Mouse (Mus musculus) erythroblast, adult 5-6 weeks (primary cell): ENCODE results near the gene Mprip. TPM values are rescaled to one million over a fixed set of nuclear protein-coding genes. Genes with fewer than 3 reads are reported as not detected.

Source experiments
- ATAC-seq: replicated peaks from 2 replicates; pipeline ENCODE4 v1.8.0; 2016; ENCODE audit warnings: moderate number of reproducible peaks, mild to moderate bottlenecking, moderate TSS enrichment, inconsistent platforms; ENCODE audit not compliant: poor library complexity, low FRiP score, severe bottlenecking
- total RNA-seq, 2 experiments: library from RNA; stranded (forward) in 1 of 2; stranded (reverse) in 1 of 2; fragments of 150-400 nt in 1 of 2; fragments of 200-764, 138-1000 nt in 1 of 2; gene quantifications; 2 replicates each; pipeline versions ENCODE4 v1.2.3 to v1.2.4; 2015 to 2017; ENCODE audit warnings: low replicate concordance in 2 of 2

The Mprip gene
- total RNA-seq, 2 experiments from 2014 or later, result 10.6 to 20.9 TPM

DNA sequence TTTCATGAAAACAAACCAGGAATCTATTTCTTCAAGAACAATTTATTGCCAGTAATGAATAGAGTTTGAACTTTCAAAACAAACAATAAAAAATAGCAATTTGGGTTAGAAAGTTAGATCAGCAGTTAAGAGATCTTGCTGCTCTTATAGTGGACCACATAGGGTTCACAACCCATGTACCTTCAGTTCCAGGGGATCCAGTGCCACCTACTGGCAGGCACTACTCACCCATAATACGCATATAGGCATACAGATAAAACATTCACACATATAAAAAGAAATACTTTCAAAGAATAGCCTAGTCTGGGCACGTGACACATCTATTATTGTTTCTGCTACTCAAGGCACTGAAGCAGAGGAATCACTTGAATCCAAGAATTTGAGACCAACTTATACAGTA, 85.5 kb downstream of the Mprip start:
- ATAC-seq, result no peak

DNA sequence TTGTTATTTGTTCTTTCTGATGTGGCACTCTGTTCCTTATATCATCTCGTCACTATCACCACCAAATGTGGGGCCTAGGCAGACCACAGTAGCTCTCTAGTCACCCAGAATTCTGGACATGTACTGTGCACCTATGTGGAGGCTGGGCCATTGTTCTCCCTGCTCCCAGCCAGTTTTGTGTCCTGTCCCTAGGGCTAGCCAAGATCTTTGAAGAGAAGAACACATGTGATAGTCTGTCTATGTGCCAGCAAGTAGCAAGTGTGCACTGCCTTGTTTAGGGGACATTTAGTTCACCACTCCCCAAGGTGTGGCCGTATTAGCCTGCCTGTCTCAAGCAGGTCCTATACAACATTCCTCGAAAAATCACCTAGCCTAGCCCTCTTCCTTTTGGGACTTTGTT, 87.9 kb downstream of the Mprip start:
- no peak for ATAC-seq

DNA sequence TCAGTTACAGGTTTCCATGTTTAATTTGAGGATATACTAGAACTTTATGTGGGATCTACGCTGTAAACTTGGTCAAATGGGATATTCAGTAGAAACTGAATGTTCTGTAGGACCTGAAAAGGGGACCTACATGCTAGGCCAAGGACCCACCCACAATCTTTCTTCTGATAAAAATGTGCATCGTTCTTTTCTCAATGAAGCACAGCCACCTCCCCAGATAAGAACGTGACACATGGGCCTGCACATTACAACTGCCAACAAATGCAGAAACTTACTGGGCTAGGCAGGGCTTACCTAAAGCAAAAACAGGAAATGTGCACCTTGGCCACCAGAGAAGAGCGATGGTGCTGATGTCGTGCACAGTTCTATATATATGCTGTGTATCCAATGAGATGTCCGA, 93.4 kb downstream of the Mprip start:
- ATAC-seq, result no peak

DNA sequence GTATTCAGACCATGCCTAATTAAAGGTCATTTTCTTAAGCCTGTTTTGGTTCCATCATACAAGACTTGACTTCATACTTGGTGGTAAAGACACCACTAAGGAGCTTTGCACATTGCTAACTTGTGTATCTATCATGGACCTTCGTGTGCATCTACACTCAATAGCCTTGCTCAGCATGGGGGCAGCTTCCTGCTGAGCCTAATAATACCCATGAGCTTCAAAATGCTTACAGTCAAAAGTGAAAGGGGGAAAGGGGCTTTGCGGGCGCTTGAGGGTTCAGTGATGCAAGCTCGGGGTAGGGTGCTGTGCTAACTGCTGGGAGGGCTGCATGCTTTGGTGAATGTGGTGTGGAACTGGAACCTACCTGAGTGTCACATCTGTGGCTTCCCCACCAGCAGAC, 95.2 kb downstream of the Mprip start:
- ATAC-seq, result no peak

DNA sequence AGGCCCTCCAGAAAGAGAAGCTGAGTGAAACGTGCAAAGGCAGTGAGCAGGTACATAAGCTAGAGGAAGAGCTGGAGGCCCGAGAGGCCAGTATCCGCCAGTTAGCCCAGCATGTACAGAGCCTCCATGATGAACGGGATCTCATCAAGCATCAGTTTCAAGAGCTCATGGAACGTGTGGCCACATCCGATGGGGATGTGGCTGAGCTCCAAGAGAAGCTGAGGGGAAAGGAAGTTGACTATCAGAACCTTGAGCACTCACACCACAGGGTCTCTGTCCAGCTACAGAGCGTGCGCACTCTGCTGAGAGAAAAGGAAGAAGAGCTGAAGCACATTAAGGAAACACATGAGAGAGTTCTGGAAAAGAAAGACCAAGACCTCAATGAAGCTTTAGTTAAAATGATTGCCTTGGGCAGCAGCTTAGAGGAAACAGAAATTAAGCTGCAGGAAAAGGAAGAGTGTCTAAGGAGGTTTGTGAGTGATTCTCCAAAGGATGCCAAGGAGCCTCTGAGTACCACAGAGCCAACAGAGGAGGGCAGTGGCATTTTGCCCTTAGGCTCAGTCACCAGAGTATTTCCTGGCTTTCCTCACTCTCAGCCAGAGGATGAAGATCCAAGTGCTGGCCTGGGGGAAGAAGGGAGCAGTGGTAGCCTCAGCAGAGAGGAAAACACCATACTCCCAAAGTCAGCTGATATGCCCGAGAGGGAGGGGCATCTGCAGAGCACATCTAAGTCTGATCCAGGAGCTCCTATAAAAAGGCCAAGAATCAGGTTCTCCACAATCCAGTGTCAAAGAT, 97.3 kb downstream of the Mprip start:
- ATAC-seq, result no peak

DNA sequence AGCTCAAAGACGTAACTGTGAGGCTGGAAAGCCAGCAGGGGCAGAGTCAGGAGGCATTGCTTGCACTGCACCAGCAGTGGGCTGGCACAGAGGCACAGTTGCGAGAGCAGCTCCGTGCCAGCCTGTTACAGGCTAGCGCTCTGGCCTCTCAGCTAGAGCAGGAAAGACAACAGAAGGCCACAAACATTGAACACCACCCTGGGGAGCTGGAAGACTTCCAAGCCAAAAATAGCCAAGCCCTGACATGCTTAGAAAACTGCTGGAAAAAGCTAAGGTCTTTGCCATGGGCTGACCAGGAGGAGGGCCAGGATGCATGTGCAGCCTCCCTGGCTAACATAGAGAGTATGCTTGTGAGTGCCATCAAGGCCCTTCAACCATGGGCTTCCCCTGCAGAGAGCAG, 98.1 kb downstream of the Mprip start:
- no peak for ATAC-seq

DNA sequence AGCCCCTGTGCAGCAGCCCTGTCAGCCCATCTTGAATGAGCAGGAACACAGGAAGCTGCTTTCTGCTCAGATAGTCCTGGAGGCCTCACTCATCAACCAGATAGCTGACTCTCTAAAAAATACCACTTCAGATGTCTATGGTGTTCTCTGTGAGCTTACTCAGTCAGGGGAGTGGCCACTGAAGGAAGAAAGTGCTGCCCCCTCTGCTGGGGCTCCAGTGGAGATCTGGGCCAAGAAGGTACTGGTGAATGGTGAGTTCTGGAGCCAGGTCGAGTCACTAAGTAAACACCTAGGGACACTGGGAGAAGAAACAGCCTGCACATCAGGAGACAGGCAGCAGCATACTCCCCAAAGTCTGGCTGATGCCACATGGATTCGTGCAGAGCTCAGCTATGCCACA, 98.5 kb downstream of the Mprip start:
- ATAC-seq, result no peak

DNA sequence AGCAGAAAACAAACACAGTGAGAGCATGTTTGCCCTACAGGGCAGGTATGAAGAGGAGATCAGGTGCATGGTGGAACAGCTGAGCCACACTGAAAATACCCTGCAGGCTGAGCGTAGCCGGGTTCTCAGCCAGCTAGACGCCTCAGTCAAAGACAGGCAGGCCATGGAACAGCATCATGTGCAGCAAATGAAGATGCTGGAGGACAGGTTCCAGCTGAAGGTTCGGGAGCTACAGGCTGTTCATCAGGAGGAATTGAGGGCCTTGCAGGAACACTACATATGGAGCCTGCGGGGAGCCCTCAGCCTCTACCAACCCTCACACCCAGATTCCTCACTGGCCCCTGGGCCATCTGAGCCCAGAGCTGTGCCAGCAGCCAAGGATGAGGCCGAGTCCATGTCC, 99.7 kb downstream of the Mprip start:
- ATAC-seq, result no peak

DNA sequence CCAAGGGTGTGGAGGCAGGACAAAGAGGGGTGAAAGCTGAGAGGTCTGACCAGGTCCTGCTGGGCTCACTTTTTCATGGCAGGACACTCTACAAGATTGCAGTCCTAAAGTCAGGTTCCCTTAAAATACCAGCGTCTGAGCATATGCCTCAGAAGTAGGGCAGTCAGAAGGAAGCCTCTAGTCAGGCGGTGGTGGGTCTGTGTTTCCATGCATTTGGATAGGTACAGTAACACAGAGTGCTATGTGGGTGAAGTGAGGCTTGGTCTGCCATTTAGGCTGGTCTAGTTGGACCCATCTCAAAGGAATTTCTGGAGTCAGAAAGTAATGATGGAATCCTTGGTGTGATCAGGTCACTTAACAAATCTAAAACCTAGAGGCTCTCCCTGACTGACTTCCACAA, 108.2 kb downstream of the Mprip start:
- no peak for ATAC-seq

DNA sequence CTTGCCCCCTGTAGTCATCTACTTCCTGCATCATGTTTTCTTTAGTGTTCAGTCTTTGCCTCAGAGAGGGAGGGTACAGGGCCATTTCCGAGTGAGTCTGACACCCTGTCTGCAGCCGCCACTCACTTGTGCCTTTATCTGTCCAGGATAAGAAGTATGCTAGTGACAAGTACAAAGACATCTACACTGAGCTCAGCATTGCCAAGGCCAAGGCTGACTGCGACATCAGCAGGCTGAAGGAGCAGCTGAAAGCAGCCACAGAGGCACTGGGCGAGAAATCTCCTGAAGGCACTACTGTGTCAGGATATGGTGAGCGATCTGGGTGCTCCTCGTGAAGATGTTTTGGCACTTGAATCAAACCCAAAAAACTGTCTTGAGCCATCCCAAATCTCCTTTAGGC, 108.6 kb downstream of the Mprip start:
- no peak for ATAC-seq

DNA sequence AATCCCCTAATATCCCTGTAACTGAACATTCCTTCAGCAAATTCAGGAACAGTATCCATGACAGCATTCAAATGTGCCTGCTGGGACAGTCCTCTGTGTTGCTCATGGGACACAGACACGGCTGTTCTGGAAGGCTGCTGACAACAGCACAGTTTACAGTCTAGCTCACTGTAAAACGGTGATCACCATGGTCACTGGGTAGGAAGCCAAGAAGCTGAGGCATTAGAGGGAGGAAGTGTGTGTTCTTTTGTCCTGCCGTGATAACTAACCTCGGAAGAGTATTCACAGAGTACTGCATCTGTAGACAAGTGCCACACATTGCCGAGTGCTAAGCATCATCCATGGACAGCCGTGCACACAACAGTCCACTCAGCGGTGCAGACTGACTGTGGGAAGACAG, 109.6 kb downstream of the Mprip start:
- ATAC-seq, result no peak

DNA sequence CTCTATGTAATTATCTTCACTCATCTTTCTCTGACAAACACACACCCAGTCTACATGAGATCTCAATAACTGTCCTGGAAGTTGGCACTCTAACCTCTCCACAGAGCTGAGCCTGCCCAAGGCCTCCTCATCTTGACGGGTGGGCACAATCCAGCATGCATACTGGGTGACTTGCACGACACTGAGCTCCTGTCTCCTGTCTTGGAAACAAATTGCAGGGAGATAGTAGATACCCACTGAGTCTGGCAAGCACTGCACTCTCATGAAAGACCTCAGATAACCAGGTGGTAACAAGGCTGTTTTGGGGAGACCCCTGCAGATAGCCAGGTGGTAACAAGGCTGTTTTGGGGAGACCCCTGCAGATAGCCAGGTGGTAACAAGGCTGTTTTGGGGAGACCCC, 111.2 kb downstream of the Mprip start:
- no peak for ATAC-seq

DNA sequence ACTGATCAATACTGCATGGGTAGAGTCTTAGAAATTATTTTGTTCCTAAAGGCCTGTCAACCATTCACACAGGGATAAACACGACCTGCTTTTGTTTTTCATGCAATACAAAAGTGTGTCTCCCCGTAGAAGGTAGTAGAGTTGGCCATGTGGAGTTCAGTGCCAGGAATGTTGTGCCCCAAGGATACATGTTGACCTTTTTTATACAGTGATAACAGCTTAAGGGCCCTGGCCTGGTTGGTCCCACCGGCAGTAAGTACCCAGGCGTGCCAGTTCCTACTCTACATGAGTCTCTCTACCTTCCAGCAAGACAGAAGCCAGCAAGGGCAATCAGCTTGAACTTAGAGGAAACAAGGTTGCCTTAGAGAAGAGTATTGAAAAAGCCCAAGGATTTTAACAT, 111.8 kb downstream of the Mprip start:
- no peak for ATAC-seq

DNA sequence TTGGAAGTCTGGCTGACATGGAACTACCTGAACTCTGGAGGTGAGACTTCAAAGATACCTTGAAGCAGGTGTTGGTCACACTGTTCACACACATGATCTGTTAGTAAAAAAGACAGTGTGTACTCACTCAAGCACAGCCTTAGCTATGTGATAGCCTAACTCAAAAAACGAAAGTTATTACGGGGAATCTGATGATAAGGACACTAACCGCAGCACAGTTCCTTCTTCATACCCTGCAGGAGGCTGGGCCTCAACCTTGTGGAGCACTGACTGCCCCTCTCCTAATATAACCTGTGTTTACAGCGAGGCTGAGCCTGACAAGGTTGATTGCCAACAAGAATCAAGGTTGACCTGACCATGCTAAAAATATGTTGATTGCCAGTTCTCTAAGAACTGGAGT, 113.4 kb downstream of the Mprip start:
- ATAC-seq, result no peak

DNA sequence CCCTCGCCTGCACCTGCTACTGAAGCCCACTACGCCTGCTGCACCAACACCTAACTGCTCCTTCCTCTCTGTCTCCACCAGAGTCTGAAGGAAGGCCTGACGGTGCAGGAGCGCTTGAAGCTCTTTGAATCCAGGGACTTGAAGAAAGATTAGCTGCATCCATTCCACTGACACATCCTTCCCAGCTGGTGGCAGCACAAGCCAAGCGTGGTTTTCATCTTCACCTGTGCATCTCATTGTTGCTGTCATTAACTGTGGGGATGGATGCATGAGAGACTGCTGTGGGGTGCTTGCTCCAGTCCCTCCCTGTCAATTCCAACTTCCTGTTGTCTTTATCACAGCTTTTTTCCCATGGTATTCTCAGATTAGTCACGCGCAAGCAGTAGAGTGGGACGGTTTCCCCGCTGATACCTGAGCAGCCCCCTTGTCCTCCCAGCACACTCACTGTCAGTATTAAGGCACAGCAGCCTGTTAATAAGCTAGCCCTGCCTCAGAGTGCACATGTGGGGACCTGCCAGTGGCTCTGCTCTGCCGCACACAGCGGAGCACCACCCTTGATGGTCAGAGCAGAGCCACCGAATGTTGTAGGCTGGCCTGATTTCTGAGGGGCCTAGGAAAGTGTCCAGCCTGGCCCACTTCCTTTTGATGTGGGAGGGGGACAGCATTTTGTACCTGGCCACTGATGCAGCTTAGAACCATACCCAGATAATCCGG, 114.5 kb downstream of the Mprip start:
- no peak for ATAC-seq

DNA sequence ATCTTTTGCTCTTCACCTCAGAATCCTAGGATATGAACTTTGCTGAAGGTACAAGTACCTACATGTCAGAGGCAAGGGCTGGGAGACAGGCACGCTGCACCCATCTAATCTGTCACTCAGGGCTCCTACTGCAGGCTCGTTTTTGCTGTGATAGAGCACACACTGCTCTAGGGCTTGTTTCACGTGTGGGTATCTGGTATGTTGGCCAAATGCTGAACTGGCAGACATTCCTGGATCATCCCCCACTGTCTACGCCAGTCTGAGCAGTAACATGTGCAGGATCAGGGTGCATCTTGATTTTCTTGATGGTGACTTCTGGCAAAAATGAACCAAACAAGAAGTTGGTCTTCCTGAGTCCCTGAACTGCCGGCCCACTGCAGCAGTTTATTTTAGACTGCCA, 116.2 kb downstream of the Mprip start:
- no peak for ATAC-seq

DNA sequence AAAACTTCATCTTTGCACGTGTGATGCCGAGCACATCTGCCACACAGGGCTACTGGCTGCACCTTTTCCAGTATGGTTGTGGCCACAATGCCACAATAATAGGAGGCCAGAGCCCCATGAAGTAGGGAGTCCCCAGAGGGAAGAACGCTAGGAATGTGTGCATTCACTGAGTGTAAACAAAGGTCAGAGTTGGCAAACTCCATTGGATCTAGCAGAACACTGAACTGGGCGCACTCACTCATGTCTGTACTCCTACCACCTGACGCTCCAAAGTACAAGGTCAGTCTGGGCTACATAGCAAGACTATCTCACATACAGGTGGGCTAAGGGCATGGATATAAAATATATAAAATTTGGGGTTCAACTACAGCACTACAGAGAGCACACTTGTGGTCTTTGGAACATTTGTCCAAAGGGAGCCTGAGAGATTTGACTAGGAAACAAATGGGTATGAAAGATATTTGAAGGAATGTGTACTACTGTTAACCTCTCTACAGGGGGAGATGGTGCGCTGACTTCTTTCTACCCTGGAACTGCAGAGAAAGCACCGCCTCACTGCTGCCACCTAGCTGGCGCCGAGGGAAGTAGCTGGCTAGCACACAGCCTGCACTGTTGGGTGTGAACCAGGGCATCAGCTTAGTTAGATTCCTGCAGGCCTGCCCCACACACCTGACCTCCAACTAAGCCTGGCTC, 117.2 kb downstream of the Mprip start:
- ATAC-seq, result peak; percentile 89

DNA sequence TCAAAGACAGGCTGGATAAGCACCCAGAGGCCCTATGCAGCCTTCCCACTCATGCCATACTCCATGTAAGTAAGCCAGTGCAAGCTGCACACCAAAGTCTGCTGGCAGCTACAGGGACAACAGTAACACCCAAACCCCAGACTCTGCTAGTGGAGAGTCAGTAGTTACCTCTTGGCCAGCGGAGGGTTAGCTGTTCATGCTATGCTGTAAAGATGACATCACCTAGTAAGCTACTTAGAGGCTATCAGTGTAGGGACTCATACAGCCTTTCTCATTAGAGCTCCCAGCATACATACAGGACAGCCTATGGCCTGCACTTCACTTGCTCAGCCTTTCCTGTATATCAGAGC, 117.7 kb downstream of the Mprip start:
- peak; percentile 50 for ATAC-seq

DNA sequence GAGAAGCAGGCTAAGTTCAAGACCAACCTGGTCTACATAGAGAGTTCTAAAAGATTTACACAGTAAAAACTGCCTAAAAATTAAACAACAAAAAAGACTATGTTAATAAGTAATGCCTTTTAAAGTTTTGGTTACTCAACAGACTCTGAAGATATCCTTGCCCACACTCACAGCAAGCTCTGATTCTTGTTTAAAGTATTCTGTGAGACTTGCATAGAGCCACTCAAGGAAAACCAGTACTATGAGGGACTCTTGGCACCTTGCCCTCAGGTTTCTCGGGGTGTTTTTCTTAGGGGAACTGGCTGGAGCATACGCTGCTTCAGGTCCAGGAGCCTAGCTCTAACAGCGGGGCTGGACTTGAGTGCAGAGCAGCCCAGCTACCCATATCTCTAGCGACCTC, 118.3 kb downstream of the Mprip start:
- no peak for ATAC-seq

DNA sequence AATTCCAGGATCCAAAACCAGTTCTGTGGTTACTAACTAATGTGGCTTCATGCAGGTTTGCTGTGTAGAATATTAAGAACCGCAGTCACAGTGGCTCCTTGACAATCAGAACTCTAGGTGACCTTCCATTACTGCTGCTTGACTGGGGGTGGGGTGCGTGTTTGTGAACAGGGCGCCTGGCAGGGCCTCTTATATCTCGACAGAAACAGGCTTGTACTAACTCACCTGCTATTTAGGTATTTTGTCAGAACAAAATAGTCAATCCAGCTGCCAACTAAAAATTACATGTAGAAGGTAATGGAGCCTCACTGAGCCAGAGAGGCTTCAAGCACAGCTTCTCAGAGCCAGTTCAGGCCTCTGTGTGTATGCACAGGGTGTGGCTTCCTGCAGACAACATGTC, 119.1 kb downstream of the Mprip start:
- ATAC-seq, result no peak

DNA sequence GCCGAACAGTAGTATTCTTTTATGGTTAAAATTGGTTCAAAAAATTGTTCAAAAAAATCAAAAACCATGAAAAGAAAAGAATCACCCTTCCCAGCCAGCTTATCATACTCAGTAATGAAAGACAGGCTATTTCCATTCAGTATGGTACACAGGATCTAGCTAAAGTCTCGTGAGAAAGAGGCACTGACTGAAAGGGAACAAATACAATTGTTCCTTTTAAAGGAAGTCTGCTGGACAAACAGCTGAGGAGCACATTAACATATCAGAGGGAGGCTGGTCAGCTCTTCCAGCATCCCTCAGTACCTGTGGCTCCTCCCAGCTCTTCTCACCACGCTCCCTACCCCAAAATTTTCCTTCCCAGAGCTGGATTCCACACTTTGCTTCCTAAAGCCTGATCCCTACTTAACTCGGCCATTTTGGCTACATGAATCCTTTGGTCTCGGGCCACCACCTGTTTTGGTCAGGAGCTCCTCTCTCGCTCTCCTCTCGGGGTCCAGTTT, 121.0 kb downstream of the Mprip start:
- ATAC-seq, result no peak
